Mouse (Mus musculus) thymus, adult 2 months (tissue): ENCODE measurements around the gene Gramd1b. TPM values are rescaled to one million over a fixed set of nuclear protein-coding genes. Genes with fewer than 3 reads are reported as not detected.

Source experiments
- DNase-seq: peaks from one replicate; pipeline ENCODE4 v3.0.0; 2021
- H3K27ac ChIP-seq: fragments of 200-500 bp; 2 replicates; pipeline ENCODE4 v1.5.1; 2012; ENCODE audit warnings: low read length, control low read depth; ENCODE audit not compliant: control insufficient read depth, insufficient read depth
- H3K27me3 ChIP-seq: fragments of 200-500 bp; 2 replicates; pipeline ENCODE4 v1.6.1; 2012; ENCODE audit warnings: mild to moderate bottlenecking, low read length, moderate library complexity, mixed read lengths; ENCODE audit not compliant: control insufficient read depth, insufficient read depth
- H3K36me3 ChIP-seq: fragments of 200-500 bp; 2 replicates; pipeline ENCODE4 v1.6.1; 2012; ENCODE audit warnings: mild to moderate bottlenecking, low read length, moderate library complexity; ENCODE audit not compliant: control insufficient read depth, insufficient read depth
- H3K4me1 ChIP-seq: fragments of 200-500 bp; replicated peaks from 2 replicates; pipeline ENCODE4 v1.6.1; 2012; ENCODE audit warnings: low read length; ENCODE audit not compliant: control insufficient read depth, insufficient read depth
- H3K4me3 ChIP-seq: fragments of 200-500 bp; 2 replicates; pipeline ENCODE4 v1.5.1; 2012; ENCODE audit warnings: mild to moderate bottlenecking, low read length, control low read depth, moderate library complexity; ENCODE audit not compliant: control insufficient read depth, insufficient read depth
- CTCF ChIP-seq: fragments of 200-500 bp; IDR thresholded peaks from 2 replicates; pipeline ENCODE4 v1.5.1; 2012; ENCODE audit warnings: mild to moderate bottlenecking, control low read depth, low read length, moderate library complexity, borderline replicate concordance; ENCODE audit not compliant: control insufficient read depth, poor library complexity, insufficient read depth; ENCODE audit errors: extremely low read depth
- POLR2A ChIP-seq: fragments of 200-500 bp; IDR thresholded peaks from 2 replicates; pipeline ENCODE4 v1.6.1; 2012; ENCODE audit warnings: mild to moderate bottlenecking, low read length, control low read depth, moderate library complexity; ENCODE audit not compliant: control insufficient read depth, poor library complexity, insufficient read depth; ENCODE audit errors: extremely low read depth
- WGBS: fragments of 180-500 bp; shearing (Covaris S2); methylation state at CpG from one replicate; pipeline ENCODE4 v1.1.7; 2018; 5-methylcytosine and 5-hydroxymethylcytosine counted together
- polyA plus RNA-seq: library from polyadenylated mRNA; depleted of rRNA; stranded (reverse); fragments of >200 nt; gene quantifications from 2 replicates; pipeline ENCODE4 v1.2.3, GENCODE M21; 2012

Gene Gramd1b
- polyA plus RNA-seq, 1 experiment = 43.0 TPM

DNA sequence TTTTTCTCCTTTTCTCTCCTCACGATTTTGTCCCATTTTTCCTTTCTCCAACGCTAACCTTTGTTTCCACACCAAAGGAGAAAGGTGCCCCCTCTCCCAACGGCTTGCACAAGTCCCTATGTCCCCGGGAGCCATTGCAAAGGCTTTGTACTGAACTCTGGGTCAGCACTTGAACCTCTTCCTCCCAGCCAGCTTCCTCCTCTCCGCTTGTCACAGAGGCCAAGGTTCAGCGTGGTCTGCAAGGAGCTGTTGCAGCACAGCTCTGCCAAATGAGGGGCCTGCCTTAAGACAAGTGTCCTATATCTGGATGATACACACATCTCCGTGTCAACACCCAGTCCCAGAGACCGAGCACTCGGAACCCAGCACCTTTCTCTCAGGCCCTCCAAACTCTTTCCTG, 130.3 kb downstream of the Gramd1b start:
- no peak for DNase-seq
- 85% methylated on average over 9 of the region's 9 CpGs for WGBS
- no peak for TF ChIP-seq POLR2A
- no peak for TF ChIP-seq CTCF
- no peaks in the 10 kb centered on the region; the same call in 1 of the 2 replicates for H3K4me1 ChIP-seq
- H3K36me3 ChIP-seq = no peaks in the 10 kb centered on the region
- no peak overlapping the region for H3K4me3 ChIP-seq
- H3K27me3 ChIP-seq = no peaks in the 10 kb centered on the region
- no peak overlapping the region for H3K27ac ChIP-seq

DNA sequence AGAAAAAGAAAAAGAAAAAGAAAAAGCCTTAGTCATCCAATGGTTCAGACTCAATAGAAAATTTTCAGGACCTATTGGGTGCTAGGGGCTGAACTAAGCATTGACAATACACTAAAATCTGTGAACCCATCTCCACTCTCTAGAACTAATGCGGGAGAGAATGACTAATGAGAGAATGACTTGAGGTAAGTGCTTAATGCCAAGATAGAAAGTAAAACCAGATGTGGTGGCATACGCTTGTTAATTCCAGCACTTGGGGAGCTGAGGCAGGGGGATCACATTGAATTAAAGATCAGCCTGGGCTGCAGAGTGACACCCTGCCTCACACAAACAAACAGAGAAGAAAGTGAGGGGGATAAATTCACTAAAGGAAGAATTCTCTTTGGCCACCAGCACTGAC, 131.0 kb downstream of the Gramd1b start:
- no peaks in the 10 kb centered on the region for H3K36me3 ChIP-seq
- 96% methylated on average over 2 of the region's 2 CpGs for WGBS
- TF ChIP-seq CTCF = no peak
- no peak for TF ChIP-seq POLR2A

DNA sequence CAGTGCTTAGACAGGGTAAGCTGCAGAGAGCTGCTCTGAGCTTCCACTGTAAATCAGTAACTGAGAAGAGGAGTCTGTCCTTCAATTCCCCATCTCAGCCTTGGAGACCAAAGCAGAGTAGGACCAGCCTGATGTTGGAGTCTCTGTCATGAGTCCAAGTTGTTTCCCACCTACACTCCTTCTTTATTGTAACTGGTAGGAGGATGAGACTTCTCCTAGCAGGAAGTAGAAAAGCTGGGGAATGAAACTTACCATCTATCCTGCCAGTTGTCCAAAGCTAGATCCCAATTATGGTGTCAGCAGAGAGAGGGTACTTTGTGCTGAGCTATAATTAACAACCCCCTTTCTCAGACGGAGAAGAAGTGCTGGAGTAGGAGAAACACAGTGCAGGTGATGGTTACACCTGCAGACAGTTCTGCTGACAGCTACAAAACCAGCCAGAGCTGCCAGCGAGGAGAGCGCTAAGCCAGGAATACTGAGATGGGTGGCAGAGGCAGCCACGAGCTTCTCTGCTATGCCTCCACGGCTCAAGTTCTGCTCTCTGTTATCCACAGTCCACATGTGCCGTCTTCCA, 131.7 kb downstream of the Gramd1b start:
- no peaks in the 10 kb centered on the region for H3K36me3 ChIP-seq
- no peak overlapping the region for H3K4me3 ChIP-seq
- H3K27ac ChIP-seq = no peak overlapping the region
- DNase-seq = no peak
- no peaks in the 10 kb centered on the region for H3K27me3 ChIP-seq
- no peaks in the 10 kb centered on the region; the same call in 1 of the 2 replicates for H3K4me1 ChIP-seq
- 92% methylated on average over 6 of the region's 6 CpGs for WGBS
- TF ChIP-seq CTCF (no peak), POLR2A (no peak)

More for the DNA sequence above, 131.0 kb downstream of the Gramd1b start:
- Histone ChIP-seq H3K4me3 (no peak overlapping the region), H3K4me1 (no peaks in the 10 kb centered on the region; the same call in 1 of the 2 replicates), H3K27ac (no peak overlapping the region), H3K27me3 (no peaks in the 10 kb centered on the region)
- no peak for DNase-seq

DNA sequence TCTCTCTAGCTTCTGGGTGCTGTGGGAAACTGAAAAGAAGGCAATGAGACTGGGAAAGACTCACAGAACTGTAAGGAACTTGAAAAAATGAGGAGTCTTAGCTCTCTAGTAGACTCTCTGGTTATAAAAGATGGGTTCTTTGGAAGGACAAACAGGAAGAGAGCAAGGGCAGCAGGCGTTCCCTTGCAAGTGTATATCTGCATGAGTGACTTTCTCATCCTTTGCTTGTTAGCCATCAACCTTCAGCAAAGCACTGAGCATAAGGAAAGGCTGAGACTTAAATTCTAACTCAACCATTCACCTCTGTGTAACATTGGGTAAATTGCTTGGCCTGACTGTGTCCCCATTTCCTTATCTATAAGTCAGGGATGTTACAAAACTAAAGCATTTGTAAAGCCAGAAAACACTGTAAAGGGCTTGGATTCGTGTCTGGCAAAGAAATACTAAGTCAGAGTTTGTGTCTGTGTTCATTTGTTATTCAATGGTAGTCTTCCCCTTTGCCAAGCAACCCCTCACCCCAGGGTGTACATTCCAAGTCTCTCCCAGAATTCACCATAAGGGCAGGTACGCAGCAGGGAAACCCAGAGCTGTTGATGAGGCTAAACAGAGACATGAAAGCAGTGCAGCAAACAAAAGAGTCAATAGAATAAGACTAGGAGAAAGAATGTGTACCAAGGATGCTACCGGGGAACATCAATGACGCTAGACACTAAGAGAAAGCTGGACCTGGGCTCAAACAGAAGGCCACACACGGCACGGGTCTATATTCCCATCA, 133.5 kb downstream of the Gramd1b start:
- TF ChIP-seq POLR2A = no peak
- no peak for TF ChIP-seq CTCF
- DNase-seq = no peak
- Histone ChIP-seq H3K27me3 (no peaks in the 10 kb centered on the region), H3K36me3 (no peaks in the 10 kb centered on the region), H3K4me1 (no peaks in the 10 kb centered on the region; the same call in 1 of the 2 replicates), H3K4me3 (no peak overlapping the region), H3K27ac (no peak overlapping the region)
- 93% methylated on average over 7 of the region's 7 CpGs for WGBS

DNA sequence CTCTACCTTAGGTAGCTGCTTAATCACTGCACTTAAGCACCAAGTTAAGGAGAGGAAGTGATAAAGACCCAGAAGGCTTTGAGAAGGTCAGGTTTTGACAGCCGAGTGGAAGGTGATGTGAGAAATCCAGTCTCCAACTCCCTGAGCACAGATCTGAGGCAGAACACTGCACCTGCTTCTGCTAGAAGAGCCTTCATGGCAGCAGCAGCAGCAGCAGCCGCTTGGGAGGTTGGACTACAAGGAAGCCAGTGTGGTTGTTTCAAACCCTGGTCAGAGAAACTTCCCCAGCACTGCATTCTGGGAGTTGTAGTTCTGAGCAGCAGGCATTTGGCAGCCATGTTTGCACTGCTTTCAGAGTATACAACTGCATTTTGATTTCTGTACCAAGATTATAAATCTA, 134.1 kb downstream of the Gramd1b start:
- TF ChIP-seq POLR2A (no peak), CTCF (no peak)
- Histone ChIP-seq H3K4me3 (peak overlapping the region; percentile 24), H3K36me3 (no peaks in the 10 kb centered on the region), H3K4me1 (no peaks in the 10 kb centered on the region; the same call in 1 of the 2 replicates), H3K27ac (no peak overlapping the region), H3K27me3 (no peaks in the 10 kb centered on the region)
- peak; percentile 80 for DNase-seq
- WGBS = 4% methylated on average over 2 of the region's 2 CpGs

DNA sequence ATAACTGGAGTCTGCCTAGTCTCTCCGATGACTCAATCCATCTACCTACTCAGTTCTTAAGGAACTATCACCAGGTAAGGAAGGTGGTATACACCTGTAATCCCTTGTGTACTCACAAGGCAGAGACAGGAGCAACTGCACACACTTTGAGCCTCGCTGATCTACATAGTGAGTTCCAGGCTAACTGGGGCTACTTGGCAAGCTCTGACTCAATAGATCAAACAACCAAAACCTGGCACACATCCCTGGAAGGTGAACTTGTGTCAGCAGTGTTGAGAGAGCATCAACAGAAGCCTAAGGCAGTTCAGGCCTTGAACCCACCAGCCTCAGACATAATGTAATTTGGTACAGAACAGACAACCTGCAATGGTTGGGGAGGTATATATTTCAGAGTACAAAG, 135.0 kb downstream of the Gramd1b start:
- Histone ChIP-seq H3K36me3 (no peaks in the 10 kb centered on the region), H3K27me3 (no peaks in the 10 kb centered on the region), H3K4me1 (no peaks in the 10 kb centered on the region; the same call in none of the 2 replicates), H3K4me3 (no peak overlapping the region), H3K27ac (no peak overlapping the region)
- TF ChIP-seq CTCF = no peak
- no peak for TF ChIP-seq POLR2A
- 100% methylated on average over 2 of the region's 2 CpGs for WGBS
- DNase-seq = no peak
